Mouse (Mus musculus) adrenal gland (tissue): Measurements from ENCODE around the gene Spsb1.

Experiments used
- intact Hi-C: fragments of 180-260 bp; cut with DNase I; formaldehyde crosslinking; loops from one replicate; pipeline ENCODE4 v1.15.1; 2025
- long read RNA-seq, 2 experiments: library from polyadenylated mRNA; unstranded; transcript quantifications; one replicate each; pipeline ENCODE4 v2.0.0; 2020; ENCODE audit warnings: borderline replicate concordance in 1 of 2; ENCODE audit not compliant: insufficient replicate concordance in 1 of 2

Gene Spsb1
- long read RNA-seq, experiment 1, transcript Spsb1-201 (3 exons, 3,092 nt) = major isoform, 5 of 6 reads
- long read RNA-seq, experiment 1, partial matches to known transcripts = 0 of 6 reads
- long read RNA-seq, experiment 1, other reads (novel, unspliced or antisense) = 1 of 6 reads
- long read RNA-seq, experiment 2, transcript Spsb1-201 (3 exons, 3,092 nt) = major isoform, 7 of 8 reads
- long read RNA-seq, experiment 2, partial matches to known transcripts = 0 of 8 reads
- long read RNA-seq, experiment 2, other reads (novel, unspliced or antisense) = 0 of 8 reads

GRCm38 (mm10) chr4:149954893-149955439 is at the start of gene Spsb1:
TSS of gene Spsb1 (minus strand) at chr4:149955043.
- intact Hi-C loops = loop anchor here (5.0 kb wide), 1 partner anchor 53 kb away; no protein-coding TSS in a partner anchor

- intact Hi-C loops = no loop called here
Observed at GRCm38 (mm10) chr4:150003641-150004040, 48.8 kb upstream of the Spsb1 start.

- intact Hi-C loops = no loop called here
Observed at GRCm38 (mm10) chr4:150003021-150003580, 48.3 kb upstream of the Spsb1 start.

- intact Hi-C loops = no loop called here
Observed at GRCm38 (mm10) chr4:150002021-150002528, 47.2 kb upstream of the Spsb1 start.

GRCm38 (mm10) chr4:150001221-150001860 is 46.5 kb upstream of the Spsb1 start:
- intact Hi-C loops = no loop called here

DNA sequence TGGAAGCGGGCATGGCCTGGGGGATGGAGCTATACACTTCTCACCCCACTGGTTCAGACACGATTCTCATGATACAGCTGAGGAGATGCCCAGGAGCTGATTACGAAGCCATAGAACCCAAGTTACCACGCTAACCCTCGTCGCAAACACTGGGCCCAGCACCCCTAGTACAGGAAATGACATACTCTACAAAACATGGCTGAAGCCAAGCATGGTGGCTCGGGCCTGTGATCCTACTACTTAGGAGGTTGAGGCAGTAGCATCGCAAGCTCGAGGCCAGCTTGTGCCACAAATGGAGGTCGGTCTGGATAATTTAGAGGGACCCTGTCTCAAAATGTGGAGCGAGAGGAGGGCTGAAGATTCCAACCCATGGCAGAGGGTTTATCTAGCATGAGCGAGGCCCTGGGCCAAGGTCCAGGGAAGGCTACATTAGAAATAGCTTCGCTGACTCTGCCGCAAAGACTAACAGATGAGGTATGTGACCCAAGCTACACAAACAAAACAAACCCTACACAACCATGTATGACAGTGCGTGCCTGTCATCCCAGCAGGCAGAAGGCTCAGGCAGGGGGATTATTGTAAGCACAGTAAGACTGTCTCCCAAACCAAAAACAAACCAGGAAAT is 45.2 kb upstream of the Spsb1 start:
- intact Hi-C loops = no loop called here

DNA sequence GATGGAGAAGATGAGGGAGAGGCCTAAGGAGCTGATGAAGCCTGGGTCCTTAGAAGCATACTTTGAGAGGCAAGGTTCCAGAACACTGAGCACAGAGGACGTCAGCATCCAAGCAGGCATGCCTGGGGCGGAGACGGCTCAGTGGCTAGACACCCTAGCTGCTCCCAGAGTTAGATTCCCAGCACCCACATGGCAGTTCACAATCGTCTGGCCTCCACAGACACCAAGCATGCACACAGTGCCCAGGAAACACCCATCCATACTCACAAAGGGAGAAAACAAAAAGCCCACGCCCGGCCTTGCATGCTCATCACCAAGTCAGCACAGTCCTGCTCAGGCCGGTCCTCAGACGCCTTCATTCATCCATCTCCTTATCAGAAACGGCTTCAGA is 44.7 kb upstream of the Spsb1 start:
- intact Hi-C loops = no loop called here

GRCm38 (mm10) chr4:149998786-149999509 is 44.1 kb upstream of the Spsb1 start:
- intact Hi-C loops = no loop called here

- intact Hi-C loops = no loop called here
Observed at GRCm38 (mm10) chr4:149997999-149998398, 43.2 kb upstream of the Spsb1 start.

GRCm38 (mm10) chr4:149996440-149996839 is 41.6 kb upstream of the Spsb1 start:
- intact Hi-C loops = no loop called here

DNA sequence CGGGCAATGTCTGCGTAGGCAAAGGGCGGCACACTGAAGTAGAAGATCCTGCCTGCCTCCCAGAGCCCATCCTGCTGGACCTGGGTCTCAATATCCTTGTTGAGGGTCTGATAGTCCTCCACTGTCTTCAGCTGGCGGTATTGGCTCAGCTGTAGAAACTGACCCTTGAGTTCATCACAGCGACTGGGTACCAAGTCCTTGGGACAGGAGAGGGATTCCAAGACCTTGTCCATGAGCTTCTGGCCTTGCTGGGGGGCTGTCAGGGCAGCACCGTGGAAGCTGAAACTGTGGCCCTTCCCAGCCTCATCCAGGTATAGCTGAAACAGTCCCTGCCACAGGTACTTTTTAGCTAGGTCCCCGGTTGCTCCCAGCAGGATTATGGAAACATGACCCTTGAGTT is 41.1 kb upstream of the Spsb1 start:
- intact Hi-C loops = no loop called here

- intact Hi-C loops = no loop called here
Observed at GRCm38 (mm10) chr4:149994218-149994617, 39.4 kb upstream of the Spsb1 start.

- intact Hi-C loops = no loop called here
Observed at GRCm38 (mm10) chr4:149992670-149993032, 37.8 kb upstream of the Spsb1 start.

DNA sequence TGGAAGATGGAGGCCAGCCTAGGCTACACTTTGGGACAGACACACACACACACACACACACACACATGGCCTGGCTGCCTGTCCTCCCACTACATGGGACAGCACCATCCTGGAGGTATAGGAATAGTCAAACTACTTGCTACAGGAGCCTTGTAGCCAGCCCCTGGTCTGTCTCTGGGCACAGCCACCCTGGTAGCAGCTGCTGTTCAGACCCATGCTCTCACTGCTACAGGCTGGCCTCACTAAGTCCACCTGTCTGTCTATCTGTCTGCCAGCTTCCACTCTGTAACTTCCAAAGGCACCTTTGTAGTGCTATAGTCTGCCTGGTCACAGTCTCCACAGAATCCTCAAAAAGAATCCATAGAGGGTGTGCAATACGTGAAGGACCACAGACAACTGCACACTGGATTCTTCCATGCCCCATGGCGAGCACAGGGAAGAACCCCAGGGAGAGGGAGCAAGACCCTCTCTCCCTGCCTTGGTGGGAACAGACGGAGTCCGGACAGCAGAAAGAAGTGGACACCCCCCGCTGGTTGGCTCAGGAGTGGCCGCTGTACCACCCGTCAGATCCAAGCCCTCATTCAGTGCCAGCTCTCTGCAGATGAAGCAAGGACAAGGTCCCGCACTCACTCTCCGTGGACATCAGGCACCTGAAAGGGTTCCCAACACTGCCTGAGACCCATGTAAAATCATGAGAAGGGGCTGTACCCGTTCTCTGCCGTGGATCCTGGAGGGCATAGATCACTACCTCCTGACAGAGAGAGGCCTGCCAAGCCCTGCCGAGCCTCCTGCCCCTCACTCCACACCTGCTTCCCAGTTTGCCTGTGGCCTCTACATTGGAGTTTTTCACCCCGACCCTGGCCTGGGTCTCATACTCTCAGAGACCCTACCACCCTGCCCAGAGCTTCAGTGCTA is 37.2 kb upstream of the Spsb1 start:
- intact Hi-C loops = no loop called here

DNA sequence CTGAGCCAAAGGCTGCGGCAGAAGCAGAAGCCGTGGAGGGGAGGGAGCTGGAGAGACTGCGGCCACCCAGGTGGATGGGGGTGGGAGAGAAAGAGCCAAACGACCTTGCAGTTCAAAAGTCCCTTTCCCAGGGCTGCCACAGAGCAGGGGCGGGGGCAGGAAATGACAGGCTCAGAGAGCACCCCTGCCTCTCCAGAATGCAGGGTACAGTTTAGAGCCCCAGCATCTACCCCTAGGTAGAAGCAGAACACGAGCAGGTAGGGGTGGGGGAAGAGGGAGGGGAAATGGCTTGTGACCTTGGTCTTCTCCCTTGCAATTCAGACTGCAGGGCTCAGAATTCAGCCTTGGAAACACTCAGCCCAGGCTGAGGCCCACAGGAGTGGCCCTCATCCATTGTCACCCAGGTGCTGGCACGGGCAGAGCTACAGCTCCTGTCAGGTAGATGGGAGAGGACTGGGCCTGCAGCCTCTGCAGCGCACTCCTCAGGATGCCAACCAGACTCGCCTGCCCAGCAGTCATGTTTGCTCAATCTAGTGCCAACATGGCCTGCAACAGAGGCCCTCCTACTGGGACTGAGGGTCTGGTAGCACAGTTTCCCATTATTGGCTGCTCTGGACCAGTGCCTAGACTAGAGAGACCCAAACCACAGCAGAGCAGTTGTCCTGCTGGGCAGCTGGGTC is 36.3 kb upstream of the Spsb1 start:
- intact Hi-C loops = no loop called here

GRCm38 (mm10) chr4:149990212-149990953 is 35.5 kb upstream of the Spsb1 start:
- intact Hi-C loops = no loop called here

DNA sequence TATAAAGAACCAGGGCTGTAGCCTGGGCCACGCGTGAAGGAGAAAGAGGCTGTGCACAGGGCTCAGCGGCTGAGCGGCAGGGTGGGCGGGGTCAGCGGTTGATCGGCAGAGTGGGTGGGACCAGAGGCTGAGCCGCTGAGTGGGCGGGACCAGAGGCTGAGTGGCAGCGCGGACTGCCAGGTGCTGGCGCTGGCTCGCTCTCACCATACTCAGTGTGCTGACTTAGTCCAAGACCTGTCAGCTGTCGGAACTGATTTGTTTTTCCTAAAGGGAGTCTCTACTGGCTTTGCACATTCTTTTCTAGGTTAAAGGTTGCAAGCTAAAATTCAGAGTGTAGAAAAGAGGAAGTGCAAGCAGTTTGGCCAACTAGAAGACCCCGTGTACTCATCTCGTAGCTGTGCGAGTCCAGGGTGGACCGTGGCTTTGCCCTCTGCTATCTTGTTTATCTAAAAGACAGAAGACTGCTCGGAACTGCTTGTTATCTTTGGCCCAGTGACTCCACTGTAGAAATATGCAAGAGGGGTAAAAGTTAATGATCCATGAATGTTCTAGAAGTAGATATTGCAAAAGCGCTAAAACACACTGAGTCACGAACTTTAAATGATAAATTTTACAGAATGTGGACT is 34.2 kb upstream of the Spsb1 start:
- intact Hi-C loops = no loop called here

DNA sequence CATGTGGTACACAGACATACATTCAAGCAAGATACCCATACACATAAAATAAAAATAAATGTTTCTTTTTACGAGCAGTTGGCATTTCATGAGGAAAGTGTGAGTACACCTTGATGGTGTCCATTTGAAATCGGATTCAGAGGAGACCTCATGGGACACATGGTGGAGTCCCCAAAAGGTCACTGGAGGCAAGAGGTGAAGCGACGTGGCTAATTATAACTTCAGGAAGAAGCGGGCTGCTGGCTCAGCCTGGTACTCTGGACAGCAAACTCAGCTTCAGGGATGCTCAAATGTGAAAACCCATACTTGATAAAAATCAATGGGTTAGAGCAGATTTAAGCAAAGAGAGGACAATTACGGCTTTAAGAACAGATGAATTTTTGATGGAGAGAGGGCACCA is 33.5 kb upstream of the Spsb1 start:
- intact Hi-C loops = no loop called here
